Mouse (Mus musculus): ENCODE data around the gene Iqcb1. TPM values are rescaled to one million over a fixed set of nuclear protein-coding genes. Genes with fewer than 3 reads are reported as not detected.
A peak's percentile ranks its signal among the peaks of the same experiment; 100 is the strongest.

Gene Iqcb1
- total RNA-seq, 2 experiments from 2014 or later, result 47.8 to 47.9 TPM

- peak; percentile 95 to 96 for DNase-seq (ENCODE audit: low spot score in 2 of 2)
Observed at GRCm38 (mm10) chr16:36874583-36875275, 46.5 kb downstream of the Iqcb1 start, which contains the start of the genes Eaf2 and Golgb1. Gene Eaf2, minus strand, starts transcription at chr16:36875003. Gene Golgb1, plus strand, starts transcription at chr16:36875140.

- peak in 1 of 2 experiments; percentile 40 for DNase-seq (ENCODE audit: low spot score in 2 of 2)
Observed at GRCm38 (mm10) chr16:36875276-36875851, 47.2 kb downstream of the Iqcb1 start.

GRCm38 (mm10) chr16:36877316-36877715 is 49.1 kb downstream of the Iqcb1 start:
- no peak for DNase-seq (ENCODE audit: low spot score in 2 of 2)

GRCm38 (mm10) chr16:36882737-36883343 is 54.7 kb downstream of the Iqcb1 start:
- no peak for DNase-seq (ENCODE audit: low spot score in 2 of 2)

GRCm38 (mm10) chr16:36884881-36885280 is 56.7 kb downstream of the Iqcb1 start:
- DNase-seq (ENCODE audit: low spot score in 2 of 2), result no peak

GRCm38 (mm10) chr16:36885912-36886311 is 57.7 kb downstream of the Iqcb1 start:
- DNase-seq (ENCODE audit: low spot score in 2 of 2), result no peak

GRCm38 (mm10) chr16:36887546-36887945 is 59.4 kb downstream of the Iqcb1 start:
- DNase-seq (ENCODE audit: low spot score in 2 of 2), result no peak

- no peak for DNase-seq (ENCODE audit: low spot score in 2 of 2)
Observed at GRCm38 (mm10) chr16:36890559-36890958, 62.4 kb downstream of the Iqcb1 start.

- DNase-seq (ENCODE audit: low spot score in 2 of 2), result no peak
Observed at GRCm38 (mm10) chr16:36891415-36891814, 63.2 kb downstream of the Iqcb1 start.

- DNase-seq (ENCODE audit: low spot score in 2 of 2), result no peak
Observed at GRCm38 (mm10) chr16:36893317-36893716, 65.1 kb downstream of the Iqcb1 start.

- no peak for DNase-seq (ENCODE audit: low spot score in 2 of 2)
Observed at GRCm38 (mm10) chr16:36896712-36897111, 68.5 kb downstream of the Iqcb1 start.

- no peak for DNase-seq (ENCODE audit: low spot score in 2 of 2)
Observed at GRCm38 (mm10) chr16:36903156-36903555, 75.0 kb downstream of the Iqcb1 start.

GRCm38 (mm10) chr16:36911909-36912308 is 83.7 kb downstream of the Iqcb1 start:
- no peak for DNase-seq (ENCODE audit: low spot score in 2 of 2)

- DNase-seq (ENCODE audit: low spot score in 2 of 2), result no peak
Observed at GRCm38 (mm10) chr16:36912311-36912710, 84.1 kb downstream of the Iqcb1 start.

GRCm38 (mm10) chr16:36914195-36914594 is 86.0 kb downstream of the Iqcb1 start:
- no peak for DNase-seq (ENCODE audit: low spot score in 2 of 2)

- DNase-seq (ENCODE audit: low spot score in 2 of 2), result peak in 1 of 2 experiments; percentile 33
Observed at GRCm38 (mm10) chr16:36918505-36918904, 90.3 kb downstream of the Iqcb1 start.

- DNase-seq (ENCODE audit: low spot score in 2 of 2), result no peak
Observed at GRCm38 (mm10) chr16:36920410-36920809, 92.2 kb downstream of the Iqcb1 start.

- no peak for DNase-seq (ENCODE audit: low spot score in 2 of 2)
Observed at GRCm38 (mm10) chr16:36921067-36921613, 93.0 kb downstream of the Iqcb1 start.

- DNase-seq (ENCODE audit: low spot score in 2 of 2), result no peak
Observed at GRCm38 (mm10) chr16:36921980-36922379, 93.8 kb downstream of the Iqcb1 start.

All from left cerebral cortex, adult 18-20 months (tissue).